Mouse (Mus musculus): ENCODE data around the gene Nhsl2. TPM values are rescaled to one million over a fixed set of nuclear protein-coding genes. Genes with fewer than 3 reads are reported as not detected.

Gene Nhsl2
- polyA plus RNA-seq, 1 experiment = 10.5 TPM

GRCm38 (mm10) chrX:101898341-101898740, 49.2 kb downstream of the Nhsl2 start:
- Histone ChIP-seq H3K4me1 (ENCODE audit: control insufficient read depth, insufficient read depth, low read length) (peaks cover 2% of the 10 kb centered on the region; the same call in 1 of the 2 replicates), H3K4me3 (ENCODE audit: insufficient read depth, low read length) (no peak overlapping the region), H3K27ac (ENCODE audit: insufficient read depth, low read length) (no peak overlapping the region)
- TF ChIP-seq CTCF (IDR thresholded peaks at IDR 0.05; ENCODE audit: extremely low read depth, insufficient read depth, low read length) (no peak), POLR2A (IDR thresholded peaks at IDR 0.05; ENCODE audit: extremely low read depth, insufficient read depth, low read length) (no peak)

- no peak overlapping the region for H3K27ac ChIP-seq (ENCODE audit: insufficient read depth, low read length)
- TF ChIP-seq CTCF (IDR thresholded peaks at IDR 0.05; ENCODE audit: extremely low read depth, insufficient read depth, low read length) (no peak), POLR2A (IDR thresholded peaks at IDR 0.05; ENCODE audit: extremely low read depth, insufficient read depth, low read length) (no peak)
These were observed 52.8 kb downstream of the Nhsl2 start for GRCm38 (mm10) chrX:101901806-101902490.

GRCm38 (mm10) chrX:101902597-101902996, 53.4 kb downstream of the Nhsl2 start:
- Histone ChIP-seq H3K4me3 (ENCODE audit: insufficient read depth, low read length) (no peak overlapping the region), H3K4me1 (ENCODE audit: control insufficient read depth, insufficient read depth, low read length) (no peaks in the 10 kb centered on the region; the same call in 1 of the 2 replicates), H3K27ac (ENCODE audit: insufficient read depth, low read length) (no peak overlapping the region)
- no peak for TF ChIP-seq CTCF (IDR thresholded peaks at IDR 0.05; ENCODE audit: extremely low read depth, insufficient read depth, low read length)
- no peak for TF ChIP-seq POLR2A (IDR thresholded peaks at IDR 0.05; ENCODE audit: extremely low read depth, insufficient read depth, low read length)

More at GRCm38 (mm10) chrX:101901806-101902490, 52.8 kb downstream of the Nhsl2 start:
- Histone ChIP-seq H3K4me3 (ENCODE audit: insufficient read depth, low read length) (no peak overlapping the region), H3K4me1 (ENCODE audit: control insufficient read depth, insufficient read depth, low read length) (no peaks in the 10 kb centered on the region; the same call in 1 of the 2 replicates)

GRCm38 (mm10) chrX:101907301-101907700, 58.1 kb downstream of the Nhsl2 start:
- no peak overlapping the region for H3K4me3 ChIP-seq (ENCODE audit: insufficient read depth, low read length)
- H3K27ac ChIP-seq (ENCODE audit: insufficient read depth, low read length) = no peak overlapping the region
- no peaks in the 10 kb centered on the region for H3K4me1 ChIP-seq (ENCODE audit: control insufficient read depth, insufficient read depth, low read length)
- no peak for TF ChIP-seq CTCF (IDR thresholded peaks at IDR 0.05; ENCODE audit: extremely low read depth, insufficient read depth, low read length)
- no peak for TF ChIP-seq POLR2A (IDR thresholded peaks at IDR 0.05; ENCODE audit: extremely low read depth, insufficient read depth, low read length)

- H3K4me3 ChIP-seq (ENCODE audit: insufficient read depth, low read length) = no peak overlapping the region
- TF ChIP-seq POLR2A (IDR thresholded peaks at IDR 0.05; ENCODE audit: extremely low read depth, insufficient read depth, low read length) = no peak
- no peak for TF ChIP-seq CTCF (IDR thresholded peaks at IDR 0.05; ENCODE audit: extremely low read depth, insufficient read depth, low read length)
- H3K4me1 ChIP-seq (ENCODE audit: control insufficient read depth, insufficient read depth, low read length) = no peaks in the 10 kb centered on the region
These were observed 79.9 kb downstream of the Nhsl2 start for GRCm38 (mm10) chrX:101929131-101929530.

GRCm38 (mm10) chrX:101930301-101930700, 81.1 kb downstream of the Nhsl2 start:
- H3K4me3 ChIP-seq (ENCODE audit: insufficient read depth, low read length) = no peak overlapping the region
- no peaks in the 10 kb centered on the region for H3K4me1 ChIP-seq (ENCODE audit: control insufficient read depth, insufficient read depth, low read length)
- TF ChIP-seq POLR2A (IDR thresholded peaks at IDR 0.05; ENCODE audit: extremely low read depth, insufficient read depth, low read length) (no peak), CTCF (IDR thresholded peaks at IDR 0.05; ENCODE audit: extremely low read depth, insufficient read depth, low read length) (no peak)
- H3K27ac ChIP-seq (ENCODE audit: insufficient read depth, low read length) = no peak overlapping the region

More at GRCm38 (mm10) chrX:101929131-101929530, 79.9 kb downstream of the Nhsl2 start:
- H3K27ac ChIP-seq (ENCODE audit: insufficient read depth, low read length) = no peak overlapping the region

GRCm38 (mm10) chrX:101931016-101931415, 81.8 kb downstream of the Nhsl2 start:
- TF ChIP-seq CTCF (IDR thresholded peaks at IDR 0.05; ENCODE audit: extremely low read depth, insufficient read depth, low read length) = no peak
- TF ChIP-seq POLR2A (IDR thresholded peaks at IDR 0.05; ENCODE audit: extremely low read depth, insufficient read depth, low read length) = no peak
- Histone ChIP-seq H3K4me1 (ENCODE audit: control insufficient read depth, insufficient read depth, low read length) (no peaks in the 10 kb centered on the region), H3K27ac (ENCODE audit: insufficient read depth, low read length) (no peak overlapping the region), H3K4me3 (ENCODE audit: insufficient read depth, low read length) (no peak overlapping the region)

GRCm38 (mm10) chrX:101932244-101932643, 83.1 kb downstream of the Nhsl2 start:
- H3K4me1 ChIP-seq (ENCODE audit: control insufficient read depth, insufficient read depth, low read length) = no peaks in the 10 kb centered on the region
- TF ChIP-seq CTCF (IDR thresholded peaks at IDR 0.05; ENCODE audit: extremely low read depth, insufficient read depth, low read length) (no peak), POLR2A (IDR thresholded peaks at IDR 0.05; ENCODE audit: extremely low read depth, insufficient read depth, low read length) (no peak)
- no peak overlapping the region for H3K27ac ChIP-seq (ENCODE audit: insufficient read depth, low read length)
- H3K4me3 ChIP-seq (ENCODE audit: insufficient read depth, low read length) = no peak overlapping the region

GRCm38 (mm10) chrX:101933346-101933745, 84.2 kb downstream of the Nhsl2 start:
- Histone ChIP-seq H3K4me3 (ENCODE audit: insufficient read depth, low read length) (no peak overlapping the region), H3K4me1 (ENCODE audit: control insufficient read depth, insufficient read depth, low read length) (no peaks in the 10 kb centered on the region), H3K27ac (ENCODE audit: insufficient read depth, low read length) (no peak overlapping the region)
- TF ChIP-seq CTCF (IDR thresholded peaks at IDR 0.05; ENCODE audit: extremely low read depth, insufficient read depth, low read length) = no peak
- no peak for TF ChIP-seq POLR2A (IDR thresholded peaks at IDR 0.05; ENCODE audit: extremely low read depth, insufficient read depth, low read length)

- no peak overlapping the region for H3K4me3 ChIP-seq (ENCODE audit: insufficient read depth, low read length)
- no peaks in the 10 kb centered on the region for H3K4me1 ChIP-seq (ENCODE audit: control insufficient read depth, insufficient read depth, low read length)
- no peak overlapping the region for H3K27ac ChIP-seq (ENCODE audit: insufficient read depth, low read length)
- TF ChIP-seq POLR2A (IDR thresholded peaks at IDR 0.05; ENCODE audit: extremely low read depth, insufficient read depth, low read length) (no peak), CTCF (IDR thresholded peaks at IDR 0.05; ENCODE audit: extremely low read depth, insufficient read depth, low read length) (no peak)
These were observed 86.2 kb downstream of the Nhsl2 start for GRCm38 (mm10) chrX:101935291-101935840.

All from cortical plate, adult 2 months (tissue).